Mouse (Mus musculus): ENCODE data around the gene B3galt4. TPM values are rescaled to one million over a fixed set of nuclear protein-coding genes. Genes with fewer than 3 reads are reported as not detected.
A peak's percentile ranks its signal among the peaks of the same experiment; 100 is the strongest.

Gene B3galt4
- polyA plus RNA-seq, 1 experiment from 2014 or later, result 7.2 TPM

DNA sequence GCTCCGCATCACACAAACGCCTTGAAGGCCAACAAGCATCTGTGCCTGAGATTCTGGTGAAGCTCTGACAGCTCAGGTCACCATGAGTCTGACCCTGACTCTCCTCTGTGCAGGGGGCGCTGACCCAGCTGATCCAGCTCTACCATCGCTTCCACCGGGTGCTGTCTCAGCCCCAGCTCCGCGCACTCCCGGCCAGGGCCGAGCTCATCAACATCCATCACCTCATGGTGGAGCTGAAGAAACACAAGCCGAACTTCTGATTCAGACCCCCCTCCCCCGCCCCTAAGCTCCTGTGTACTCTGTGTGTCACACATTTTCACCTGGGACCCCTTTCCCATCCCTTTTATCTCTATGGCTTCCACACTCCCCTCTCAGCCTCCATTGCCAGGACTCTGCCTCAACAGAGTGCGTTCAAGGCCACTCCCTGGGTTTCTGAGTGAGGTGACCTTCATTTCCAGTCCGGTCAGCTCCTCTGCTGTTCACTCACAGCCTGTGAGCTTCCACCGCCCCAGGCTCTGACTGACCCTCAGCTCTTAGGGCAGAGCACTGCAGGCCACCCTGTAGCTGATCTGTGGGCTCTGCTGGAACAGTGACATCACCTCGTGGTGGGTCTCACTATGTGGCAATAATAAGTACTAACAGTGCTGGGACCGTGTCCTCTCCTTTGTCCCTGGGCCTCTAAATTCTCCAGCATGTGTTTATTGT, 14.7 kb upstream of the B3galt4 start:
- Histone ChIP-seq H3K27ac (ENCODE audit: poor library complexity, severe bottlenecking) (no peak overlapping the region), H3K9ac (no peak overlapping the region; the same call in 1 of the 2 replicates), H3K36me3 (peaks cover 54% of the 10 kb centered on the region), H3K27me3 (replicated peaks) (no peaks in the 10 kb centered on the region), H3K9me3 (replicated peaks) (peaks cover 3% of the 10 kb centered on the region; the same call in 1 of the 2 replicates), H3K4me1 (replicated peaks) (no peaks in the 10 kb centered on the region), H3K4me3 (no peak overlapping the region), H3K4me2 (no peak overlapping the region)
- WGBS, result 89% methylated on average over 16 of the region's 16 CpGs
- no peak for ATAC-seq (ENCODE audit: insufficient number of reproducible peaks, low FRiP score)

DNA sequence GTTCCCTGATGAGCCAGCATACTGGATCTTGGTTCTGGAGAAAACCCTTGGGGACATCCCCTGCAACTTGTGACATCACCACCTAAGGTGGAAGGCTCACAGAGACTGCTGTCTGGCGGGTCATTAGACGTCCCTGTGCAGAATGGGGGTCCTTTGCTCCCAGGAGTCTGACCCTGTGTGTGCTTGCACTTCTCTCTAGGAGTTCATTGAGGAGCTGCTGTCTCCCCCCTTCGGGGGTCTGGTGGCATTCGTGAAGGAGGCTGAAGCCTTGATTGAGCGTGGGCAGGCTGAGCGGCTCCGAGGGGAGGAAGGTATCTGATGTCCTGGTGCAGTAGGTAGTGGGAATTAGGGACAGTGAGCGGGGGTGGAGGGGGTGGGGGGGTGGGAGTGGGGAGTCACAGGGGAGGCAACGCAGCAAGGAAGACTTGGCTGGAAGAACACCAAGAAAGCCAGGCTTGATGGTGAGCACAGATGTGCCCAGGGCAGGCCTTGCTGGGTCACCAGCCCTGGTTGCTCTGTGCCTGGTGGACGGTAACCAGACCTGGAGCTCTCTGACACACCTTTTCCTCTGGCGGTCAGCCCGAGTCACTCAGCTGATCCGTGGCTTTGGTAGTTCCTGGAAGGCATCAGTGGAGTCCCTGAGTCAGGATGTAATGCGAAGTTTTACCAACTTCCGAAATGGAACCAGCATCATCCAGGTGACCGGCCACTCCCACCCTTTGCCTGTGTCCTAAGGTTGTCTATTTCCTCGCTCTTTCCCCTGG, 14.0 kb upstream of the B3galt4 start:
- H3K9ac ChIP-seq, result no peak overlapping the region
- no peaks in the 10 kb centered on the region for H3K27me3 ChIP-seq (replicated peaks)
- 88% methylated on average over 17 of the region's 17 CpGs for WGBS

DNA sequence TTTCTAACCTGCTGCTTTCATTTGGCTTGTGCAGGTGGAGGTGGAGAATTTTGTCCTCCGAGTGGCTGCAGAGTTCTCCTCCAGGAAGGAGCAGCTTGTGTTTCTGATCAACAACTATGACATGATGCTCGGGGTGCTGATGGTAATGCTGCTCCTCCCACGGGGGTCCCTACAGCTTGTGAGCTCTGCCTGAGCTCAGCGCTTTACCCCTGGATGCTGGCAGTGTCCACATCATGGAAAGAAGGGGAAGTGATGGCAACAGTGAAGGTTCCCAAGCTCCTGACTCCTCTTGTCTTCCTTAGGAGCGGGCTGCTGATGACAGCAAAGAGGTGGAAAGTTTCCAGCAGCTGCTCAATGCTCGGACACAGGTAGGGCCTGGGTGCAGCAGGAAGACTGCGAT, 11.6 kb upstream of the B3galt4 start:
- no peaks in the 10 kb centered on the region for H3K4me1 ChIP-seq (replicated peaks)
- 86% methylated on average over 7 of the region's 7 CpGs for WGBS
- no peak overlapping the region for H3K9ac ChIP-seq
- H3K27ac ChIP-seq (ENCODE audit: poor library complexity, severe bottlenecking), result no peak overlapping the region
- H3K36me3 ChIP-seq, result peaks cover 85% of the 10 kb centered on the region
- H3K4me2 ChIP-seq, result no peak overlapping the region
- H3K4me3 ChIP-seq, result no peak overlapping the region
- ATAC-seq (ENCODE audit: insufficient number of reproducible peaks, low FRiP score), result no peak
- H3K9me3 ChIP-seq (replicated peaks), result no peaks in the 10 kb centered on the region
- no peaks in the 10 kb centered on the region for H3K27me3 ChIP-seq (replicated peaks)

More for the DNA sequence above, 14.0 kb upstream of the B3galt4 start:
- no peak overlapping the region for H3K4me2 ChIP-seq
- ATAC-seq (ENCODE audit: insufficient number of reproducible peaks, low FRiP score), result no peak
- H3K4me3 ChIP-seq, result no peak overlapping the region
- H3K9me3 ChIP-seq (replicated peaks), result peaks cover 3% of the 10 kb centered on the region; the same call in 1 of the 2 replicates
- no peaks in the 10 kb centered on the region for H3K4me1 ChIP-seq (replicated peaks)
- no peak overlapping the region for H3K27ac ChIP-seq (ENCODE audit: poor library complexity, severe bottlenecking)
- peaks cover 61% of the 10 kb centered on the region for H3K36me3 ChIP-seq

DNA sequence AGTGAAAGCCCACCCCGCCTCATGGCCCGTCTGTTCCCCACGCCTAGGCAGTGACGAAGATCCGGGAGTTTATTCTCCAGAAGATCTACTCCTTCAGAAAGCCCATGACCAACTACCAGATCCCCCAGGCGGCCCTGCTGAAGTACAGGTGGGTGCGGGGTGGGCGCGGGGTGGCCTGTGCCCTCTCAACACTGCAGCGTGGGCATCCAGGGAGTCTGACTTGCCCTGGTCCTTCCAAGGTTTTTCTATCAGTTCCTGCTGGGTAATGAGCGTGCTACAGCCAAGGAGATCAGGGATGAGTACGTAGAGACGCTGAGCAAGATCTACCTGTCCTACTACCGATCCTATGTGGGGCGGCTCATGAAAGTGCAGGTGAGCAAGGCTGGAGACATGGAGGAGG, 8.7 kb upstream of the B3galt4 start:
- Histone ChIP-seq H3K27ac (ENCODE audit: poor library complexity, severe bottlenecking) (no peak overlapping the region), H3K4me2 (no peak overlapping the region), H3K4me1 (replicated peaks) (peaks cover 6% of the 10 kb centered on the region), H3K27me3 (replicated peaks) (no peaks in the 10 kb centered on the region), H3K36me3 (peaks cover 68% of the 10 kb centered on the region), H3K9me3 (replicated peaks) (no peaks in the 10 kb centered on the region), H3K4me3 (no peak overlapping the region), H3K9ac (no peak overlapping the region)
- 91% methylated on average over 15 of the region's 15 CpGs for WGBS
- no peak for ATAC-seq (ENCODE audit: insufficient number of reproducible peaks, low FRiP score)

DNA sequence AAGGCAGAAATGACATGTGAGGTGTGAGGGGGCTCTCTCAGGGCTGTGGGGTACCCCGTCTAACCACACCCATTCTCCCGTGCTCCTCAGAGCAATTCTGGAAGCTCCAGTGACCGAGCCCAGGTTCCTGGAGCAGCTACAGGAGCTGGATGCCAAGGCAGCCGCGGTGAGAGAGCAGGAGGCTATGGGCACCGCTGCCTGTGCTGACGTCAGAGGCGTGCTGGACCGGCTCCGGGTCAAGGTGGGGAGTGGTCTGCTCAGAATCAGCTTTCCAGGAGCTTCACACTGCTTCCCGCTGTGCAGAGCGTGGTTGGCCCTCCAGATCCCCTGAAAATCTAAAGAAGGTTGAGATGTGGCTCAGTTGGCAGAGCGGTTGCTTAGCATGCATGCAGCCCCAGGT, 7.8 kb upstream of the B3galt4 start:
- Histone ChIP-seq H3K4me3 (no peak overlapping the region), H3K4me2 (no peak overlapping the region), H3K27ac (ENCODE audit: poor library complexity, severe bottlenecking) (no peak overlapping the region), H3K4me1 (replicated peaks) (peaks cover 12% of the 10 kb centered on the region), H3K9ac (no peak overlapping the region), H3K27me3 (replicated peaks) (no peaks in the 10 kb centered on the region), H3K9me3 (replicated peaks) (no peaks in the 10 kb centered on the region), H3K36me3 (peaks cover 69% of the 10 kb centered on the region)
- ATAC-seq (ENCODE audit: insufficient number of reproducible peaks, low FRiP score), result no peak
- WGBS, result 94% methylated on average over 13 of the region's 13 CpGs

DNA sequence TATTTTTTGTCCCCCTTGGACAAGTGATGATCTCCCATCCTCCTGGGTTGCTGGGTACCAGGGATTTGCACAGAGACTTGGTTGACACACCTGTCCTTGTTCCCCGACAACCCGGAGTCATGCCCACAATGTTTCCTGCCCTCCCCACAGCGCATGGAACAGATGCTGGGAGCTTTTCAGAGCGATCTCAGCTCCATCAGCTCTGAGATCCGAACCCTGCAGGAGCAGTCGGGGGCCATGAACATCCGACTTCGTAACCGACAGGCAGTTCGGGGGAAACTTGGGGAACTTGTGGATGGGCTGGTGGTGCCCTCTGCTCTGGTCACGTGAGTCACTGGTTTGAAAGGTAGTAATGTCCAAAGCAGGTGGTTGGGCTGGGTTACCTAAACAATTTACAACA, 7.2 kb upstream of the B3galt4 start:
- H3K4me3 ChIP-seq, result no peak overlapping the region
- no peak overlapping the region for H3K27ac ChIP-seq (ENCODE audit: poor library complexity, severe bottlenecking)
- WGBS, result 92% methylated on average over 11 of the region's 11 CpGs
- no peak overlapping the region for H3K4me2 ChIP-seq
- peaks cover 19% of the 10 kb centered on the region for H3K4me1 ChIP-seq (replicated peaks)
- H3K36me3 ChIP-seq, result peaks cover 69% of the 10 kb centered on the region
- ATAC-seq (ENCODE audit: insufficient number of reproducible peaks, low FRiP score), result no peak
- no peaks in the 10 kb centered on the region for H3K9me3 ChIP-seq (replicated peaks)
- no peaks in the 10 kb centered on the region for H3K27me3 ChIP-seq (replicated peaks)
- no peak overlapping the region for H3K9ac ChIP-seq

DNA sequence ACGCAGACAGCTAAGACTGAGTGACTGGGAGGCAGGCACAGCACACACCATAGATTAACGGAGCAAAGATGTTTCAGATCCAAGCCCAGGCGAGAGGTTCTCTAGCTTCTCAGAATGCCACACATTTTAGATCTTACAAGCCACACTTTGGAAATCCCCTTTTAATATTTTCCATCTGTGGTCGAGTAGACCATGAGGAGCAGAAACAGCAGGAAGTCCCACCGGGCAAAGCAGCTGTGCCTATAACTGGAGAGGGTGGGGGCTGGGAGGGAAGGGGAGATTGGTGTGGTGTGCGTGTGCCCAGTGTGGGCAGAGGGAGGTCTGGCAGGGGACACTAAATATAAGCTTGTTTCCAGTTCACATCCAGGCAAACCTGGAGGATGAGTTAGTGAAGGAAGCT, 6.2 kb upstream of the B3galt4 start:
- Histone ChIP-seq H3K36me3 (peaks cover 69% of the 10 kb centered on the region), H3K9me3 (replicated peaks) (no peaks in the 10 kb centered on the region), H3K27ac (ENCODE audit: poor library complexity, severe bottlenecking) (no peak overlapping the region), H3K4me2 (no peak overlapping the region), H3K4me1 (replicated peaks) (peaks cover 28% of the 10 kb centered on the region), H3K4me3 (no peak overlapping the region), H3K9ac (no peak overlapping the region), H3K27me3 (replicated peaks) (no peaks in the 10 kb centered on the region)
- 93% methylated on average over 6 of the region's 6 CpGs for WGBS
- no peak for ATAC-seq (ENCODE audit: insufficient number of reproducible peaks, low FRiP score)

DNA sequence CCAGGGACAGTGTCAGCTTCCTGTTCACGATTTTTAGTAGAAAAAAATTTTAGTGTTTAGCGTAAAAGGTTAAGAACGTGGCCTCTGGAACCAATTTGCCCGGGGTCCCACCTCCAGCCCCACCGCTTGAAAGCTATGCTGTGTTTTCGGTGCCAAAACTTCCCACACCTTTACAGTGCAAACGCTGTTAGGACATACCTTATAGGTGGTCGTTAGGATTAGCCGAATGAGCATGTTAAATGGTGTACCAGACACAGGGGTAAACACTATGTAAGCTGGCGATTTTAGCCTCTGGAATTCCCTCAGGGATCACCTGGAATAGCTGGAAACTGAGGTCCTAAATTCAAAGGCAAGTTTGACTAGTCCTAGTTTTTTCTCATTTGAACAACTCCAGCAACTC, 5.0 kb upstream of the B3galt4 start:
- Histone ChIP-seq H3K36me3 (peaks cover 68% of the 10 kb centered on the region), H3K4me1 (replicated peaks) (peaks cover 38% of the 10 kb centered on the region), H3K9ac (peak overlapping the region; percentile 76), H3K27ac (ENCODE audit: poor library complexity, severe bottlenecking) (no peak overlapping the region), H3K4me2 (peak overlapping the region; percentile 96), H3K4me3 (peak overlapping the region; percentile 89), H3K9me3 (replicated peaks) (no peaks in the 10 kb centered on the region), H3K27me3 (replicated peaks) (no peaks in the 10 kb centered on the region)
- ATAC-seq (ENCODE audit: insufficient number of reproducible peaks, low FRiP score), result no peak
- WGBS, result 7% methylated on average over 10 of the region's 10 CpGs

DNA sequence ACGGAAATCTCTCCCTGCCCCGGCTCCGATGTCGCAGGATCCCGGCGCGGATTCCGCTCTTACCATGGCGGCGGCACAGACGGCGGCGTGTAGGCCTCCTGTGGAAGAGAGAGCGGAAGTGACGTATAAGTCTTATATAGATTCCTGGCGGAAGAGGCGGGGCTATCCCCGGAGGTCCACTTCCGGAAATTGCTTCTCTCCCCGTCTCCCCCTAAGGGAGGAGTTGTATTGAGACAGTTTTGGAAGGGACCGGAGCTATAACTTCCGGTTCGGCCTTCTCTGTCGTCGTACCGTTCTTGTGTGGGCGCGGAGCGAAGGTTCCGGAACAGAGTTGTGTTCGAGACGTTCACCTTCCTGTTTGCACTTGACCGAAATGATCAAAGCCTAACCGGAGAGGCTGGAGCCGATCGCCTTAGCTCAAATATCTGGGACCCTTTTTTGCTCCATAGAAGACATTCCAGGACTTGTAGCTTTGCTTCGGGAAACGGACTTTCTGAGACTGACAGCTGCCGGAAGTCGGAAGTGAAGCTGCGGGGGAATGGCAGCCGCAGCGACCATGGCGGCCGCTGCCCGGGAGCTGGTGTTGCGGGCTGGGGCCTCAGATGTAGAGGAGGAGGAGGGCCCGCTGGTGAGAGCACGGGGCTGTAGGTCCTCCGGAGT, 4.4 kb upstream of the B3galt4 start, which contains the start of the genes Vps52 and Rps18:
TSS of gene Vps52 (plus strand) at position 258 of the 660 bp plus-strand sequence.
TSS of gene Rps18 (minus strand) at position 447 of the 660 bp plus-strand sequence.
- peak within 1 kb of the TSS; percentile 84 for H3K27ac ChIP-seq (ENCODE audit: poor library complexity, severe bottlenecking)
- WGBS, result under 1% methylated on average over 50 of the region's 50 CpGs
- peaks cover 61% of the 10 kb centered on the region for H3K36me3 ChIP-seq
- no peaks in the 10 kb centered on the region for H3K9me3 ChIP-seq (replicated peaks)
- peak; percentile 87 for ATAC-seq (ENCODE audit: insufficient number of reproducible peaks, low FRiP score)
- H3K4me2 ChIP-seq, result peak within 1 kb of the TSS; percentile 96
- peaks cover 45% of the 10 kb centered on the region for H3K4me1 ChIP-seq (replicated peaks)
- H3K9ac ChIP-seq, result peak within 1 kb of the TSS; percentile 97
- no peaks in the 10 kb centered on the region for H3K27me3 ChIP-seq (replicated peaks)
- peak within 1 kb of the TSS; percentile 89 for H3K4me3 ChIP-seq

DNA sequence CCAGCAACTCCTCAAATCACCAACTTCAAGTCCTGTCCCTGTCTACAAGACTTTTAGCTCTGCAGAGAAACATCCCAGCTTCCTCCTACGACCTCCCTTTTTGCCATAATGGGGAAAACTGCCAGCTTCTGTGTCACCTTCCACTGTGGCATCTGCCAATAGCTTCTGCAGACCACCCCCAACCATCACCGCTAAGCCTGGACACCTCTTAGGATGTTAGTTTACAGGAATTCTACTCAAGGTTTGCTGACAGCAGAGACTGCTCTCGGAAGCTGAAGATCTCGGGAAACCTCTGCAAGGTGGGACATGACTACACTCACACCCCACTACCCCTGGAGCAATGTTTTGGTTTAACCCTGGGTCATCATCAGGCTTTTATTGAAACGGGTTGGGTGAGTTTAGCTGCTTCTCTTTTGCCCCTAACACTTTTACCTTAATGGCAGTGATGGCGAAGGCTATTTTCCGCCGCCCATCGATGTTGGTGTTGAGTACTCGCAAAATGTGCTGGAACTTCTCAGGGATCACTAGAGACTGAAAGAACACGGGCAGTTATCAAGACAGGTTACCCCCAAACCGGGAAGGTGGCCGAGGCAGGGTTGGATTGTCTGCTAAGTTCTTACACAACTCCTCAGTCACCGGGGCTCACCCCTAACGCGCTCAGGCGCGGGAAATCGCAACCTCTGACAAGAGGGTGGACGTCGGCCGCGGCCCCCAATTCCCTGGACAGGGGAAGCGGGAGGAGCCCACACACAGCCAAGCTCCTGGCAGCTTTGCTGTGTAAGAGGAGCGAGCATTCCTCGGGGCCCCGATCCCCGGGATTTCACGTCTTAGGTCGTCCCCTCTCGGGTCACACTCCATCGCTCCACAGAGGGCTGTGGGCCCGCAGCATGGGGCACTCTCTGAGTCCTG, 3.6 kb upstream of the B3galt4 start:
- peak overlapping the region; percentile 89 for H3K4me3 ChIP-seq
- WGBS, result under 1% methylated on average over 33 of the region's 33 CpGs
- H3K9me3 ChIP-seq (replicated peaks), result no peaks in the 10 kb centered on the region
- peaks cover 54% of the 10 kb centered on the region for H3K36me3 ChIP-seq
- H3K4me1 ChIP-seq (replicated peaks), result peaks cover 53% of the 10 kb centered on the region
- no peaks in the 10 kb centered on the region for H3K27me3 ChIP-seq (replicated peaks)
- H3K27ac ChIP-seq (ENCODE audit: poor library complexity, severe bottlenecking), result peak overlapping the region; percentile 84
- H3K9ac ChIP-seq, result peak overlapping the region; percentile 97
- H3K4me2 ChIP-seq, result peak overlapping the region; percentile 96
- ATAC-seq (ENCODE audit: insufficient number of reproducible peaks, low FRiP score), result peak; percentile 13
